10 mouse cellular contexts compared by ENCODE assay signal in the genomic region with DNA sequence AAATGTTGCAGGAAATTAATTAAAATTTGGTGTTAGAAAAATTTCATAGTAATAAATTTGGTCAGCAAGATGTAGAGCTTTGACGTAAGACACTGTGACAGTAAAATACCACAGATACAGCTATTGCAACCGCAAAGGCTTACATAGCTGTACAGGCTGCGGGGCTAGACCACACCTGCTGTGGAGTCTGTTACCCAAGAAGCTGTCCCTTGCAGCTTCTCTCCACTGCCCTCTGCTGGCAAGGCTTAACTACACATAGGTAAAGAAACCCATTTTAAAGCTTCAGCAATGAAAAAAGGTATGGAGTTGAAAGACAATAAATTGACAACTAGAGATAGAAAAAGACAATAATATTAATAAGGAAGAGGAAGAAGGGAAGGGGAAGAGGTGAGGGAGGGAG. TPM values are rescaled to one million over a fixed set of nuclear protein-coding genes. Genes with fewer than 3 reads are reported as not detected.
A peak's percentile ranks its signal among the peaks of the same experiment; 100 is the strongest.
DNase-seq lines count a peak whose midpoint lies in the region; ATAC-seq and TF ChIP-seq lines count a peak whose summit lies in the region.
"Had no signal": no experiment of that assay in that cellular context is flagged by ENCODE, and none has a peak within 500 bp of the region (broad histone marks: within the 10 kb centered on the region; RNA-seq: fewer than 3 reads in every experiment).

No protein-coding gene starts in this region.

- H3K27ac ChIP-seq in hindbrain, embryonic 14.5 days = no peak overlapping the region
- no peak overlapping the region for H3K27ac ChIP-seq in hindbrain, embryonic 12.5 days
- no peak overlapping the region for H3K27ac ChIP-seq in embryonic facial prominence, embryonic 11.5 days (replicated peaks; ENCODE audit: low read depth, low read length)

- no peak for ATAC-seq in hindbrain, embryonic 14.5 days (ENCODE audit: low FRiP score)
- no peak for ATAC-seq in hindbrain, embryonic 12.5 days (ENCODE audit: low FRiP score)
- no peak for ATAC-seq in embryonic facial prominence, embryonic 11.5 days (replicated peaks; ENCODE audit: insufficient number of reproducible peaks, low FRiP score, low TSS enrichment, low read depth)
- no peak for ATAC-seq in monocyte, adult 5-6 weeks (replicated peaks; ENCODE audit: insufficient number of reproducible peaks, low FRiP score, low TSS enrichment, poor library complexity, severe bottlenecking)

- WGBS in hindbrain, embryonic 14.5 days = 66% methylated on average over 3 of the region's 3 CpGs
- whole genome bisulfite sequencing in hindbrain, embryonic 12.5 days = 61% methylated on average over 3 of the region's 3 CpGs
- WGBS in embryonic facial prominence, embryonic 11.5 days = 64% methylated on average over 3 of the region's 3 CpGs
- 34% methylated on average over 3 of the region's 3 CpGs for WGBS in large intestine, adult 2 months

- no peaks in the 10 kb centered on the region for H3K36me3 ChIP-seq in hindbrain, embryonic 14.5 days (replicated peaks; ENCODE audit: control insufficient read depth, insufficient read depth)
- no peaks in the 10 kb centered on the region for H3K36me3 ChIP-seq in hindbrain, embryonic 12.5 days
- no peaks in the 10 kb centered on the region for H3K36me3 ChIP-seq in E14TG2a.4 (ENCODE audit: insufficient read depth, low read length)
- H3K36me3 ChIP-seq in embryonic facial prominence, embryonic 11.5 days (replicated peaks; ENCODE audit: control insufficient read depth, insufficient read depth, low read depth, low read length) = no peaks in the 10 kb centered on the region

- H3K27me3 ChIP-seq in hindbrain, embryonic 14.5 days (ENCODE audit: control insufficient read depth, insufficient read depth, low read length) = no peaks in the 10 kb centered on the region
- H3K27me3 ChIP-seq in hindbrain, embryonic 12.5 days = no peaks in the 10 kb centered on the region
- H3K27me3 ChIP-seq in E14TG2a.4 (ENCODE audit: insufficient read depth, low read length) = no peaks in the 10 kb centered on the region
- no peaks in the 10 kb centered on the region for H3K27me3 ChIP-seq in embryonic facial prominence, embryonic 11.5 days (ENCODE audit: control insufficient read depth, insufficient read depth, low read length)
- H3K27me3 ChIP-seq: megakaryocyte, embryonic 14.5 days had no signal

- peak; percentile 71 for TF ChIP-seq CTCF in E14TG2a.4 (conservative IDR thresholded peaks at IDR 0.05; ENCODE audit: low read length)

- DNase-seq in hindbrain, embryonic 14.5 days (ENCODE audit: low spot score) = peak; percentile 36
- DNase-seq in adrenal gland, adult 8-10 months = peak; percentile 18
- peak; percentile 69 for DNase-seq in embryonic facial prominence, embryonic 11.5 days (ENCODE audit: low spot score)
- DNase-seq in large intestine, adult 2 months (ENCODE audit: low read depth, low spot score) = peak; percentile 24
- DNase-seq in lung, postnatal 25 days (ENCODE audit: low spot score) = peak; percentile 53

- no peak overlapping the region for H3K4me3 ChIP-seq in hindbrain, embryonic 14.5 days (replicated peaks; ENCODE audit: low read length)
- no peak overlapping the region for H3K4me3 ChIP-seq in hindbrain, embryonic 12.5 days
- H3K4me3 ChIP-seq in E14TG2a.4 (replicated peaks; ENCODE audit: low read length) = no peak overlapping the region
- H3K4me3 ChIP-seq in embryonic facial prominence, embryonic 11.5 days (ENCODE audit: low read depth, low read length) = no peak overlapping the region
- H3K4me3 ChIP-seq: erythroblast, embryonic 14.5 days; megakaryocyte, embryonic 14.5 days had no signal

- H3K4me1 ChIP-seq in hindbrain, embryonic 14.5 days (replicated peaks; ENCODE audit: control insufficient read depth, insufficient read depth, low read length) = no peaks in the 10 kb centered on the region
- no peaks in the 10 kb centered on the region for H3K4me1 ChIP-seq in hindbrain, embryonic 12.5 days
- H3K4me1 ChIP-seq in E14TG2a.4 (replicated peaks; ENCODE audit: low read depth, low read length) = no peaks in the 10 kb centered on the region
- H3K4me1 ChIP-seq in embryonic facial prominence, embryonic 11.5 days (ENCODE audit: control insufficient read depth, insufficient read depth, low read length) = no peaks in the 10 kb centered on the region
- H3K4me1 ChIP-seq: megakaryocyte, embryonic 14.5 days had no signal

- H3K4me2 ChIP-seq in hindbrain, embryonic 14.5 days (replicated peaks) = no peak overlapping the region
- H3K4me2 ChIP-seq in hindbrain, embryonic 12.5 days (replicated peaks) = no peak overlapping the region
- no peak overlapping the region for H3K4me2 ChIP-seq in embryonic facial prominence, embryonic 11.5 days (ENCODE audit: low read depth, low read length)

- H3K9ac ChIP-seq in hindbrain, embryonic 14.5 days = no peak overlapping the region
- H3K9ac ChIP-seq in hindbrain, embryonic 12.5 days = no peak overlapping the region
- H3K9ac ChIP-seq in embryonic facial prominence, embryonic 11.5 days (replicated peaks; ENCODE audit: low read length) = no peak overlapping the region

- H3K9me3 ChIP-seq in hindbrain, embryonic 14.5 days (ENCODE audit: control insufficient read depth, low read length) = no peaks in the 10 kb centered on the region
- no peaks in the 10 kb centered on the region for H3K9me3 ChIP-seq in hindbrain, embryonic 12.5 days (replicated peaks)
- H3K9me3 ChIP-seq in E14TG2a.4 (ENCODE audit: low read length) = no peaks in the 10 kb centered on the region
- H3K9me3 ChIP-seq in embryonic facial prominence, embryonic 11.5 days (replicated peaks; ENCODE audit: control insufficient read depth, low read length) = no peaks in the 10 kb centered on the region
- H3K9me3 ChIP-seq: megakaryocyte, embryonic 14.5 days had no signal

RNA-seq across cellular contexts. Expression of gene Ifi44l, which starts 8.4 kb away (rescaled TPM):
- polyA plus RNA-seq in hindbrain, embryonic 14.5 days (2014; fragmentation: Nextera tagmentation; extraction: Ambion mirVana) = not detected in 2 replicates
- polyA plus RNA-seq in hindbrain, embryonic 12.5 days (2016; fragmentation: Nextera tagmentation; extraction: Ambion mirVana) = not detected in 2 replicates
- not detected for total RNA-seq in adrenal gland, adult 8-10 months (2022)
- polyA plus RNA-seq in embryonic facial prominence, embryonic 11.5 days (2014; fragmentation: Nextera tagmentation; extraction: Ambion mirVana) = 0.15 TPM in 1 of 2 replicates, not detected in the other
- 0.05 TPM in 1 of 2 replicates, not detected in the other for polyA plus RNA-seq in large intestine, adult 2 months (2012; rRNA removed)
- not detected in 3 replicates for total RNA-seq in monocyte, adult 5-6 weeks (2017)
- polyA plus RNA-seq: erythroblast, embryonic 14.5 days had no signal

RNA-seq across cellular contexts. Expression of gene Ifi44, which starts 21.3 kb away (rescaled TPM):
- 0.14 and 0.36 TPM in 2 replicates for polyA plus RNA-seq in hindbrain, embryonic 14.5 days (2014; fragmentation: Nextera tagmentation; extraction: Ambion mirVana)
- polyA plus RNA-seq in hindbrain, embryonic 12.5 days (2016; fragmentation: Nextera tagmentation; extraction: Ambion mirVana) = 0.22 and 0.43 TPM in 2 replicates
- 1 to 10 TPM; 4.8 to 9.1 (median 6.8) TPM for total RNA-seq in adrenal gland, adult 8-10 months (2022)
- 0.18 and 0.31 TPM in 2 replicates for polyA plus RNA-seq in embryonic facial prominence, embryonic 11.5 days (2014; fragmentation: Nextera tagmentation; extraction: Ambion mirVana)
- polyA plus RNA-seq in large intestine, adult 2 months (2012; rRNA removed) = 1.0 and 4.0 TPM in 2 replicates
- total RNA-seq in monocyte, adult 5-6 weeks (2017) = 0.49 TPM in 1 of 3 replicates, not detected in the others
- polyA plus RNA-seq: erythroblast, embryonic 14.5 days had no signal

Comparison
In these comparisons a context has a peak if more than half of its experiments do, and no peak if none do; other contexts are left out.
1. DNase-seq: peak in every context shown above with its lines; median percentile 69 in embryonic facial prominence, embryonic 11.5 days; 53 in lung, postnatal 25 days; 36 in hindbrain, embryonic 14.5 days; 24 in large intestine, adult 2 months; 18 in adrenal gland, adult 8-10 months.